Mouse (Mus musculus): Measurements from ENCODE around the gene Hpcal1. TPM values are rescaled to one million over a fixed set of nuclear protein-coding genes. Genes with fewer than 3 reads are reported as not detected.
A peak's percentile ranks its signal among the peaks of the same experiment; 100 is the strongest.

The Hpcal1 gene
- polyA plus RNA-seq, 1 experiment from 2014 or later: 36.8 TPM

- peak; percentile 78 for DNase-seq (ENCODE audit: extremely low spot score, low spot score)
- 22% methylated on average over 4 of the region's 4 CpGs for WGBS
- Histone ChIP-seq H3K4me1 (peaks cover 52% of the 10 kb centered on the region), H3K36me3 (replicated peaks) (peaks cover 9% of the 10 kb centered on the region), H3K9me3 (no peaks in the 10 kb centered on the region; the same call in 1 of the 2 replicates), H3K27me3 (ENCODE audit: poor library complexity, severe bottlenecking) (no peaks in the 10 kb centered on the region), H3K4me3 (peak overlapping the region; percentile 15; the same call in 1 of the 2 replicates), H3K27ac (peak overlapping the region; percentile 71)
These were observed 18.8 kb downstream of the Hpcal1 start for GRCm38 (mm10) chr12:17709451-17709850.

- Histone ChIP-seq H3K4me1 (peaks cover 52% of the 10 kb centered on the region), H3K9me3 (no peaks in the 10 kb centered on the region; the same call in 1 of the 2 replicates), H3K27me3 (ENCODE audit: poor library complexity, severe bottlenecking) (no peaks in the 10 kb centered on the region), H3K27ac (peak overlapping the region; percentile 70), H3K36me3 (replicated peaks) (peaks cover 9% of the 10 kb centered on the region), H3K4me3 (peak overlapping the region; percentile 15; the same call in 1 of the 2 replicates)
- 69% methylated on average over 17 of the region's 17 CpGs for WGBS
- no peak for DNase-seq (ENCODE audit: extremely low spot score, low spot score)
These were observed 19.5 kb downstream of the Hpcal1 start for GRCm38 (mm10) chr12:17709926-17710746.

GRCm38 (mm10) chr12:17710747-17711092, 20.1 kb downstream of the Hpcal1 start:
- H3K9me3 ChIP-seq: no peaks in the 10 kb centered on the region; the same call in 1 of the 2 replicates
- no peaks in the 10 kb centered on the region for H3K27me3 ChIP-seq (ENCODE audit: poor library complexity, severe bottlenecking)
- H3K4me3 ChIP-seq: no peak overlapping the region
- H3K36me3 ChIP-seq (replicated peaks): peaks cover 9% of the 10 kb centered on the region
- H3K27ac ChIP-seq: peak overlapping the region; percentile 70
- peaks cover 52% of the 10 kb centered on the region for H3K4me1 ChIP-seq
- WGBS: 50% methylated on average over 3 of the region's 3 CpGs
- no peak for DNase-seq (ENCODE audit: extremely low spot score, low spot score)

- Histone ChIP-seq H3K4me1 (peaks cover 52% of the 10 kb centered on the region), H3K27me3 (ENCODE audit: poor library complexity, severe bottlenecking) (no peaks in the 10 kb centered on the region), H3K27ac (peak overlapping the region; percentile 48; the same call in 1 of the 2 replicates), H3K36me3 (replicated peaks) (peaks cover 9% of the 10 kb centered on the region), H3K4me3 (no peak overlapping the region), H3K9me3 (no peaks in the 10 kb centered on the region)
- DNase-seq (ENCODE audit: extremely low spot score, low spot score): no peak
- WGBS: 71% methylated on average over 6 of the region's 6 CpGs
These were observed 21.2 kb downstream of the Hpcal1 start for GRCm38 (mm10) chr12:17711731-17712388.

- DNase-seq (ENCODE audit: extremely low spot score, low spot score): no peak
- H3K4me1 ChIP-seq: peaks cover 48% of the 10 kb centered on the region
- H3K4me3 ChIP-seq: no peak overlapping the region
- no peak overlapping the region for H3K27ac ChIP-seq
- H3K9me3 ChIP-seq: no peaks in the 10 kb centered on the region
- 66% methylated on average over 1 of the region's 1 CpGs for WGBS
- H3K27me3 ChIP-seq (ENCODE audit: poor library complexity, severe bottlenecking): no peaks in the 10 kb centered on the region
- H3K36me3 ChIP-seq (replicated peaks): peaks cover 9% of the 10 kb centered on the region
These were observed 21.9 kb downstream of the Hpcal1 start for GRCm38 (mm10) chr12:17712571-17712970.

GRCm38 (mm10) chr12:17715720-17716478, 25.2 kb downstream of the Hpcal1 start:
- no peaks in the 10 kb centered on the region for H3K9me3 ChIP-seq
- H3K4me3 ChIP-seq: no peak overlapping the region
- H3K36me3 ChIP-seq (replicated peaks): peaks cover 8% of the 10 kb centered on the region; the same call in 1 of the 2 replicates
- H3K27ac ChIP-seq: no peak overlapping the region
- H3K4me1 ChIP-seq: peaks cover 18% of the 10 kb centered on the region
- WGBS: 95% methylated on average over 4 of the region's 4 CpGs
- DNase-seq (ENCODE audit: extremely low spot score, low spot score): no peak
- no peaks in the 10 kb centered on the region for H3K27me3 ChIP-seq (ENCODE audit: poor library complexity, severe bottlenecking)

GRCm38 (mm10) chr12:17717257-17717656, 26.6 kb downstream of the Hpcal1 start:
- no peaks in the 10 kb centered on the region for H3K9me3 ChIP-seq
- H3K27me3 ChIP-seq (ENCODE audit: poor library complexity, severe bottlenecking): no peaks in the 10 kb centered on the region
- H3K4me1 ChIP-seq: peaks cover 5% of the 10 kb centered on the region
- H3K4me3 ChIP-seq: no peak overlapping the region
- H3K36me3 ChIP-seq (replicated peaks): peaks cover 10% of the 10 kb centered on the region; the same call in 1 of the 2 replicates
- 83% methylated on average over 1 of the region's 1 CpGs for WGBS
- DNase-seq (ENCODE audit: extremely low spot score, low spot score): no peak
- no peak overlapping the region for H3K27ac ChIP-seq

GRCm38 (mm10) chr12:17718146-17718545, 27.5 kb downstream of the Hpcal1 start:
- H3K9me3 ChIP-seq: no peaks in the 10 kb centered on the region
- no peaks in the 10 kb centered on the region for H3K27me3 ChIP-seq (ENCODE audit: poor library complexity, severe bottlenecking)
- DNase-seq (ENCODE audit: extremely low spot score, low spot score): no peak
- H3K4me3 ChIP-seq: no peak overlapping the region
- peaks cover 7% of the 10 kb centered on the region for H3K4me1 ChIP-seq
- no peak overlapping the region for H3K27ac ChIP-seq
- H3K36me3 ChIP-seq (replicated peaks): peaks cover 10% of the 10 kb centered on the region; the same call in 1 of the 2 replicates
- 93% methylated on average over 6 of the region's 6 CpGs for WGBS

GRCm38 (mm10) chr12:17721058-17721457, 30.4 kb downstream of the Hpcal1 start:
- no peak for DNase-seq (ENCODE audit: extremely low spot score, low spot score)
- no peaks in the 10 kb centered on the region for H3K9me3 ChIP-seq
- no peak overlapping the region for H3K27ac ChIP-seq
- no peak overlapping the region for H3K4me3 ChIP-seq
- no peaks in the 10 kb centered on the region for H3K27me3 ChIP-seq (ENCODE audit: poor library complexity, severe bottlenecking)
- H3K36me3 ChIP-seq (replicated peaks): peaks cover 7% of the 10 kb centered on the region; the same call in 1 of the 2 replicates
- H3K4me1 ChIP-seq: peaks cover 26% of the 10 kb centered on the region

- no peaks in the 10 kb centered on the region for H3K9me3 ChIP-seq
- DNase-seq (ENCODE audit: extremely low spot score, low spot score): no peak
- no peaks in the 10 kb centered on the region for H3K27me3 ChIP-seq (ENCODE audit: poor library complexity, severe bottlenecking)
- H3K4me3 ChIP-seq: no peak overlapping the region
- H3K36me3 ChIP-seq (replicated peaks): peaks cover 7% of the 10 kb centered on the region; the same call in 1 of the 2 replicates
- H3K27ac ChIP-seq: peak overlapping the region; percentile 31; the same call in 1 of the 2 replicates
- 92% methylated on average over 13 of the region's 13 CpGs for WGBS
- peaks cover 40% of the 10 kb centered on the region for H3K4me1 ChIP-seq
These were observed 32.0 kb downstream of the Hpcal1 start for GRCm38 (mm10) chr12:17722452-17723181.

- 84% methylated on average over 1 of the region's 1 CpGs for WGBS
- no peak for DNase-seq (ENCODE audit: extremely low spot score, low spot score)
- peaks cover 46% of the 10 kb centered on the region for H3K4me1 ChIP-seq
- peaks cover 7% of the 10 kb centered on the region; the same call in 1 of the 2 replicates for H3K36me3 ChIP-seq (replicated peaks)
- H3K27me3 ChIP-seq (ENCODE audit: poor library complexity, severe bottlenecking): no peaks in the 10 kb centered on the region
- H3K27ac ChIP-seq: peak overlapping the region; percentile 31; the same call in 1 of the 2 replicates
- H3K9me3 ChIP-seq: no peaks in the 10 kb centered on the region
- H3K4me3 ChIP-seq: no peak overlapping the region
These were observed 32.5 kb downstream of the Hpcal1 start for GRCm38 (mm10) chr12:17723182-17723570.

GRCm38 (mm10) chr12:17723999-17724398, 33.3 kb downstream of the Hpcal1 start:
- H3K4me3 ChIP-seq: no peak overlapping the region
- no peak for DNase-seq (ENCODE audit: extremely low spot score, low spot score)
- H3K27ac ChIP-seq: peak overlapping the region; percentile 51
- peaks cover 5% of the 10 kb centered on the region; the same call in 1 of the 2 replicates for H3K36me3 ChIP-seq (replicated peaks)
- peaks cover 47% of the 10 kb centered on the region for H3K4me1 ChIP-seq
- H3K27me3 ChIP-seq (ENCODE audit: poor library complexity, severe bottlenecking): no peaks in the 10 kb centered on the region
- H3K9me3 ChIP-seq: no peaks in the 10 kb centered on the region
- WGBS: 77% methylated on average over 6 of the region's 6 CpGs
